8 mouse cellular contexts compared by ENCODE assay signal in the genomic region with DNA sequence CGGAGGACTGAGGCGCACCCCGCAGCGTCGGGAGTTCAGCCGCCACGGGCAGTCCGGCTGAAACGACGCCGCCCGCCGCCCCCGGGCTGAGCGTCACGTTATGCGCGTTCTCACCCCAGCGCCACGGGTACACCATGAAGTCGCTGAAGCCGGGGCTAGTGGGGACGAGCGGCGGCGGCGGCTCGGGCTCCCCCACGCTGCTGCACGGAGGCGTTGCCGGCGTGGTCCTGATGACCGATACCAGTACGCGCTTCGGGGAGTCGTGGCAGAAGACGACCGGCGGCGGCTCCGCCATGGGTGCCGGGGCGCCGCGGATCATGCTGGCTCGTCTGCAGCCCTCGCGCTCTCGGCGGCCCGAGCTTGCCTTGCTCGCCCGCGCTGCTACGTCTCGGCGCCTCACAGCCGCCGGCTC. TPM values are rescaled to one million over a fixed set of nuclear protein-coding genes. Genes with fewer than 3 reads are reported as not detected.
DNase-seq lines count a peak whose midpoint lies in the region; ATAC-seq and TF ChIP-seq lines count a peak whose summit lies in the region.

No protein-coding gene starts in this region.

- H3K9me3 ChIP-seq in forebrain, postnatal 0 days (ENCODE audit: low read length) = no peaks in the 10 kb centered on the region
- no peaks in the 10 kb centered on the region for H3K9me3 ChIP-seq in limb, embryonic 13.5 days
- no peaks in the 10 kb centered on the region for H3K9me3 ChIP-seq in neural tube, embryonic 15.5 days (replicated peaks)

- H3K27me3 ChIP-seq in forebrain, postnatal 0 days (ENCODE audit: insufficient read depth, low read length) = peaks cover 7% of the 10 kb centered on the region; the same call in 1 of the 2 replicates
- no peaks in the 10 kb centered on the region; the same call in 1 of the 2 replicates for H3K27me3 ChIP-seq in limb, embryonic 13.5 days
- no peaks in the 10 kb centered on the region for H3K27me3 ChIP-seq in neural tube, embryonic 15.5 days (replicated peaks)

- no peaks in the 10 kb centered on the region for H3K36me3 ChIP-seq in forebrain, postnatal 0 days (ENCODE audit: insufficient read depth)
- H3K36me3 ChIP-seq in limb, embryonic 13.5 days = no peaks in the 10 kb centered on the region
- H3K36me3 ChIP-seq in neural tube, embryonic 15.5 days = no peaks in the 10 kb centered on the region

- peak; percentile 54 for ATAC-seq in forebrain, postnatal 0 days
- peak; percentile 4 for ATAC-seq in limb, embryonic 13.5 days (ENCODE audit: low FRiP score, low read depth)
- peak; percentile 70 for ATAC-seq in neural tube, embryonic 15.5 days (ENCODE audit: low FRiP score)

- DNase-seq in layer of hippocampus, adult 11-12 months (ENCODE audit: low spot score) = peak; percentile 31
- DNase-seq in layer of hippocampus, adult 9-10 months (ENCODE audit: low spot score) = no peak
- DNase-seq in forebrain, postnatal 0 days = no peak
- no peak for DNase-seq in adipocyte (ENCODE audit: low spot score)
- DNase-seq in adrenal gland, adult 8-10 months = no peak

- TF ChIP-seq POLR2A in bone marrow, adult 2 months (IDR thresholded peaks at IDR 0.05; ENCODE audit: borderline replicate concordance, control insufficient read depth, low read depth, low read length) = no peak

- WGBS in bone marrow, adult 2 months = under 1% methylated on average over 61 of the region's 61 CpGs
- 2% methylated on average over 59 of the region's 61 CpGs for WGBS in forebrain, postnatal 0 days
- under 1% methylated on average over 60 of the region's 61 CpGs for WGBS in limb, embryonic 13.5 days
- under 1% methylated on average over 61 of the region's 61 CpGs for WGBS in neural tube, embryonic 15.5 days

- H3K4me3 ChIP-seq in bone marrow, adult 2 months (replicated peaks; ENCODE audit: control insufficient read depth, low read depth, low read length) = peak overlapping the region; percentile 89
- H3K4me3 ChIP-seq in forebrain, postnatal 0 days (ENCODE audit: low read depth, low read length) = peak overlapping the region; percentile 82
- H3K4me3 ChIP-seq in limb, embryonic 13.5 days = peak overlapping the region; percentile 90
- H3K4me3 ChIP-seq in neural tube, embryonic 15.5 days (replicated peaks) = peak overlapping the region; percentile 88

- TF ChIP-seq CTCF in bone marrow, adult 2 months (IDR thresholded peaks at IDR 0.05; ENCODE audit: control insufficient read depth, insufficient read depth, low read length) = no peak
- peak; percentile 32 for TF ChIP-seq CTCF in forebrain, postnatal 0 days (IDR thresholded peaks at IDR 0.05; ENCODE audit: low read depth)

- peaks cover 2% of the 10 kb centered on the region for H3K4me1 ChIP-seq in bone marrow, adult 2 months (ENCODE audit: control insufficient read depth, insufficient read depth, low read length)
- peaks cover 3% of the 10 kb centered on the region; the same call in 1 of the 2 replicates for H3K4me1 ChIP-seq in forebrain, postnatal 0 days (ENCODE audit: insufficient read depth)
- H3K4me1 ChIP-seq in limb, embryonic 13.5 days = peaks cover 36% of the 10 kb centered on the region
- H3K4me1 ChIP-seq in neural tube, embryonic 15.5 days = peaks cover 20% of the 10 kb centered on the region

- peak overlapping the region; percentile 96 for H3K27ac ChIP-seq in bone marrow, adult 2 months (ENCODE audit: control insufficient read depth, insufficient read depth, low read depth, low read length, poor library complexity)
- peak overlapping the region; percentile 62 for H3K27ac ChIP-seq in forebrain, postnatal 0 days (ENCODE audit: low read depth, low read length)
- H3K27ac ChIP-seq in limb, embryonic 13.5 days = peak overlapping the region; percentile 80
- peak overlapping the region; percentile 79 for H3K27ac ChIP-seq in neural tube, embryonic 15.5 days (replicated peaks)

- H3K9ac ChIP-seq in forebrain, postnatal 0 days = peak overlapping the region; percentile 62
- peak overlapping the region; percentile 83 for H3K9ac ChIP-seq in limb, embryonic 13.5 days
- H3K9ac ChIP-seq in neural tube, embryonic 15.5 days (replicated peaks) = peak overlapping the region; percentile 64

- H3K4me2 ChIP-seq in forebrain, postnatal 0 days (ENCODE audit: low read depth) = peak overlapping the region; percentile 89
- H3K4me2 ChIP-seq in limb, embryonic 13.5 days (replicated peaks) = peak overlapping the region; percentile 89
- H3K4me2 ChIP-seq in neural tube, embryonic 15.5 days = peak overlapping the region; percentile 87

RNA-seq across cellular contexts. Expression of a gene that starts 0.3 kb away (rescaled TPM):
- 19.3 and 24.3 TPM in 2 replicates for polyA plus RNA-seq in bone marrow, adult 2 months (2011; ENCODE audit: insufficient read depth, insufficient read length, low replicate concordance, missing spikeins)
- 6.3 and 9.1 TPM in 2 replicates for total RNA-seq in forebrain, postnatal 0 days (2014; rRNA removed)
- polyA plus RNA-seq in forebrain, postnatal 0 days (2015; fragmentation: Nextera tagmentation; extraction: Ambion mirVana) = 3.1 and 4.1 TPM in 2 replicates
- polyA plus RNA-seq in limb, embryonic 13.5 days (2015; fragmentation: Nextera tagmentation; extraction: Ambion mirVana) = 17.0 and 18.3 TPM in 2 replicates
- 5.0 and 6.3 TPM in 2 replicates for polyA plus RNA-seq in neural tube, embryonic 15.5 days (2015; fragmentation: Nextera tagmentation; extraction: Ambion mirVana)
- 10 to 100 TPM; 18.7 to 25.5 (median 23.4) TPM for total RNA-seq in adrenal gland, adult 8-10 months (2022)

RNA-seq across cellular contexts. Expression of a gene that starts 8.9 kb away (rescaled TPM):
- 5.4 and 7.1 TPM in 2 replicates for polyA plus RNA-seq in bone marrow, adult 2 months (2011; ENCODE audit: insufficient read depth, insufficient read length, low replicate concordance, missing spikeins)
- total RNA-seq in forebrain, postnatal 0 days (2014; rRNA removed) = 34.3 and 37.7 TPM in 2 replicates
- polyA plus RNA-seq in forebrain, postnatal 0 days (2015; fragmentation: Nextera tagmentation; extraction: Ambion mirVana) = 34.2 and 41.1 TPM in 2 replicates
- polyA plus RNA-seq in limb, embryonic 13.5 days (2015; fragmentation: Nextera tagmentation; extraction: Ambion mirVana) = 25.6 and 28.2 TPM in 2 replicates
- polyA plus RNA-seq in neural tube, embryonic 15.5 days (2015; fragmentation: Nextera tagmentation; extraction: Ambion mirVana) = 52.5 and 55.9 TPM in 2 replicates
- total RNA-seq in adrenal gland, adult 8-10 months (2022) = 10 to 100 TPM; 33.4 to 57.7 (median 43.0) TPM

RNA-seq across cellular contexts. Expression of a gene that starts 23.5 kb away (rescaled TPM):
- 3.1 and 11.7 TPM in 2 replicates for polyA plus RNA-seq in bone marrow, adult 2 months (2011; ENCODE audit: insufficient read depth, insufficient read length, low replicate concordance, missing spikeins)
- 1.4 and 2.6 TPM in 2 replicates for total RNA-seq in forebrain, postnatal 0 days (2014; rRNA removed)
- polyA plus RNA-seq in forebrain, postnatal 0 days (2015; fragmentation: Nextera tagmentation; extraction: Ambion mirVana) = 1.0 and 1.5 TPM in 2 replicates
- polyA plus RNA-seq in limb, embryonic 13.5 days (2015; fragmentation: Nextera tagmentation; extraction: Ambion mirVana) = 4.5 and 5.3 TPM in 2 replicates
- 1.6 and 2.7 TPM in 2 replicates for polyA plus RNA-seq in neural tube, embryonic 15.5 days (2015; fragmentation: Nextera tagmentation; extraction: Ambion mirVana)
- total RNA-seq in adrenal gland, adult 8-10 months (2022) = 10 to 100 TPM in 3 of 4 experiments, 1 to 10 TPM in 1; 6.9 to 10.6 (median 10.3) TPM

Comparison
In these comparisons a context has a peak if more than half of its experiments do, and no peak if none do; other contexts are left out.
1. ATAC-seq: peak in every context shown above with its lines; median percentile 70 in neural tube, embryonic 15.5 days; 54 in forebrain, postnatal 0 days; 4 in limb, embryonic 13.5 days.